Mouse (Mus musculus) CH12.LX (cell line): ENCODE measurements at regions not wholly inside any gene's neighbourhood (a gene's known extent, or its start where the extent isn't known, plus 50 kb on each side); places are given as distances from the start of the nearest gene placed in this dataset.

Source experiments
- CTCF ChIP-seq, 2 experiments: IDR thresholded peaks in 1 of 2; conservative IDR thresholded peaks in 1 of 2; 2 replicates each; pipeline ENCODE4 v1.5.1; 2011 to 2012; ENCODE audit warnings: low read depth in 2 of 2, low read length in 2 of 2, improper control_type of control experiment in 1 of 2, inconsistent platforms in 1 of 2, mild to moderate bottlenecking in 1 of 2, moderate library complexity in 1 of 2
- NELFE ChIP-seq: IDR thresholded peaks from 2 replicates; pipeline ENCODE4 v1.6.1; 2011; ENCODE audit warnings: low read depth, low read length, improper control_type of control experiment
- USF1 ChIP-seq: IDR thresholded peaks from 2 replicates; pipeline ENCODE4 v1.6.1; 2014; ENCODE audit warnings: low read depth, mild to moderate bottlenecking, inconsistent platforms, low read length, improper control_type of control experiment

DNA sequence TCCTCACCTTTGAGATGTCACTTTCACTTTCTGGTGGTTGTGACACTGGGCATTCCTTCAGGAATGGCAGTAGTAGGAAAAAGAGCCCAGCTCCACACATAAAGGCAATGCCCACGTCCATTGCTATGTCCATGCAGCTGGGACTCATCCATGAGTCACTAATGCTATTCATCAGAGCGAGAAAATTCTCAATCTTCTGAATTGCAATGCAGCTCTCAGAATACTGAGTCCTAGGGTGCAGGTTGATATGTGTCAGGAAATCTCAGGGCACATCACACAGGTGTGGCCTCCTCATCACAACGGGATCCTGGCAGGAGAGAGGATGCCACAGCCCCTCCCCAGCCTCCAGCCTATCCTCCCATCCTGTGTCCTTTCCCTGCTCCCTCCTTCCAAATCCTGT, 158.1 kb upstream of the Spin1 start:
- no peak for TF ChIP-seq CTCF (conservative IDR thresholded peaks at IDR 0.05 in 1 of 2, IDR thresholded peaks at IDR 0.05 in 1 of 2; ENCODE audit: low read depth in 2 of 2, low read length in 2 of 2)
- no peak for TF ChIP-seq NELFE
- TF ChIP-seq USF1, result no peak
